Mouse (Mus musculus): ENCODE data around the gene Ihh. TPM values are rescaled to one million over a fixed set of nuclear protein-coding genes. Genes with fewer than 3 reads are reported as not detected.

Gene Ihh
- polyA plus RNA-seq, 1 experiment: 30.3 TPM

- Histone ChIP-seq H3K36me3 (ENCODE audit: control insufficient read depth, insufficient read depth, low read length) (no peaks in the 10 kb centered on the region), H3K4me1 (ENCODE audit: control insufficient read depth, insufficient read depth, low read length) (0 out of 2 replicates have a peak, but pooled peaks cover 2% of the 10 kb centered on the region), H3K27ac (ENCODE audit: insufficient read depth, low read depth, low read length) (no peak overlapping the region), H3K4me3 (ENCODE audit: insufficient read depth, low read depth, low read length) (no peak overlapping the region), H3K27me3 (replicated peaks; ENCODE audit: control insufficient read depth, insufficient read depth, low read length) (no peaks in the 10 kb centered on the region)
- peak; percentile 81 for DNase-seq
- WGBS: 27% methylated on average over 6 of the region's 6 CpGs
- TF ChIP-seq CTCF (conservative IDR thresholded peaks at IDR 0.05; ENCODE audit: insufficient read depth, insufficient read length, low read depth, low read length): peak; percentile 94
- no peak for TF ChIP-seq POLR2A (IDR thresholded peaks at IDR 0.05; ENCODE audit: low read depth, low read length)
Observed at GRCm38 (mm10) chr1:74926721-74927120, 24.8 kb downstream of the Ihh start.

GRCm38 (mm10) chr1:74924464-74924863 is 27.0 kb downstream of the Ihh start:
- Histone ChIP-seq H3K27ac (ENCODE audit: insufficient read depth, low read depth, low read length) (no peak overlapping the region), H3K4me3 (ENCODE audit: insufficient read depth, low read depth, low read length) (no peak overlapping the region), H3K36me3 (ENCODE audit: control insufficient read depth, insufficient read depth, low read length) (no peaks in the 10 kb centered on the region), H3K27me3 (replicated peaks; ENCODE audit: control insufficient read depth, insufficient read depth, low read length) (no peaks in the 10 kb centered on the region), H3K4me1 (ENCODE audit: control insufficient read depth, insufficient read depth, low read length) (0 out of 2 replicates have a peak, but pooled peaks cover 2% of the 10 kb centered on the region)
- no peak; the same call in 1 of the 2 replicates for TF ChIP-seq CTCF (conservative IDR thresholded peaks at IDR 0.05; ENCODE audit: insufficient read depth, insufficient read length, low read depth, low read length)
- TF ChIP-seq POLR2A (IDR thresholded peaks at IDR 0.05; ENCODE audit: low read depth, low read length): no peak
- DNase-seq: peak; percentile 59
- 64% methylated on average over 4 of the region's 4 CpGs for WGBS

- no peaks in the 10 kb centered on the region for H3K27me3 ChIP-seq (replicated peaks; ENCODE audit: control insufficient read depth, insufficient read depth, low read length)
- no peaks in the 10 kb centered on the region for H3K4me1 ChIP-seq (ENCODE audit: control insufficient read depth, insufficient read depth, low read length)
- 24% methylated on average over 13 of the region's 13 CpGs for WGBS
- H3K27ac ChIP-seq (ENCODE audit: insufficient read depth, low read depth, low read length): no peak overlapping the region
- no peak for TF ChIP-seq POLR2A (IDR thresholded peaks at IDR 0.05; ENCODE audit: low read depth, low read length)
- peak; percentile 54 for TF ChIP-seq CTCF (conservative IDR thresholded peaks at IDR 0.05; ENCODE audit: insufficient read depth, insufficient read length, low read depth, low read length)
- no peaks in the 10 kb centered on the region for H3K36me3 ChIP-seq (ENCODE audit: control insufficient read depth, insufficient read depth, low read length)
- no peak overlapping the region for H3K4me3 ChIP-seq (ENCODE audit: insufficient read depth, low read depth, low read length)
- peak; percentile 27 for DNase-seq
Observed at GRCm38 (mm10) chr1:74915706-74916105, 35.8 kb downstream of the Ihh start.

- no peak overlapping the region for H3K4me3 ChIP-seq (ENCODE audit: insufficient read depth, low read depth, low read length)
- no peaks in the 10 kb centered on the region for H3K36me3 ChIP-seq (ENCODE audit: control insufficient read depth, insufficient read depth, low read length)
- TF ChIP-seq CTCF (conservative IDR thresholded peaks at IDR 0.05; ENCODE audit: insufficient read depth, insufficient read length, low read depth, low read length) (no peak), POLR2A (IDR thresholded peaks at IDR 0.05; ENCODE audit: low read depth, low read length) (no peak)
- 0 out of 2 replicates have a peak, but pooled peaks cover 5% of the 10 kb centered on the region for H3K4me1 ChIP-seq (ENCODE audit: control insufficient read depth, insufficient read depth, low read length)
- no peaks in the 10 kb centered on the region for H3K27me3 ChIP-seq (replicated peaks; ENCODE audit: control insufficient read depth, insufficient read depth, low read length)
- H3K27ac ChIP-seq (ENCODE audit: insufficient read depth, low read depth, low read length): no peak overlapping the region
- WGBS: 19% methylated on average over 6 of the region's 6 CpGs
- no peak for DNase-seq
Observed at GRCm38 (mm10) chr1:74902191-74902590, 49.3 kb downstream of the Ihh start.

- 0 out of 2 replicates have a peak, but pooled peaks cover 5% of the 10 kb centered on the region for H3K4me1 ChIP-seq (ENCODE audit: control insufficient read depth, insufficient read depth, low read length)
- H3K27me3 ChIP-seq (replicated peaks; ENCODE audit: control insufficient read depth, insufficient read depth, low read length): no peaks in the 10 kb centered on the region
- H3K36me3 ChIP-seq (ENCODE audit: control insufficient read depth, insufficient read depth, low read length): no peaks in the 10 kb centered on the region
- TF ChIP-seq CTCF (conservative IDR thresholded peaks at IDR 0.05; ENCODE audit: insufficient read depth, insufficient read length, low read depth, low read length): peak; percentile 36; the same call in 1 of the 2 replicates
- TF ChIP-seq POLR2A (IDR thresholded peaks at IDR 0.05; ENCODE audit: low read depth, low read length): no peak
- 4% methylated on average over 3 of the region's 3 CpGs for WGBS
- no peak overlapping the region for H3K27ac ChIP-seq (ENCODE audit: insufficient read depth, low read depth, low read length)
- H3K4me3 ChIP-seq (ENCODE audit: insufficient read depth, low read depth, low read length): no peak overlapping the region
- DNase-seq: peak; percentile 57
Observed at GRCm38 (mm10) chr1:74901686-74902085, 49.8 kb downstream of the Ihh start.

GRCm38 (mm10) chr1:74900341-74901285 is 50.9 kb downstream of the Ihh start:
- no peak overlapping the region; the same call in 1 of the 2 replicates for H3K4me3 ChIP-seq (ENCODE audit: insufficient read depth, low read depth, low read length)
- peak; percentile 69 for DNase-seq
- H3K27ac ChIP-seq (ENCODE audit: insufficient read depth, low read depth, low read length): no peak overlapping the region
- WGBS: 1% methylated on average over 61 of the region's 66 CpGs
- TF ChIP-seq CTCF (conservative IDR thresholded peaks at IDR 0.05; ENCODE audit: insufficient read depth, insufficient read length, low read depth, low read length) (no peak), POLR2A (IDR thresholded peaks at IDR 0.05; ENCODE audit: low read depth, low read length) (no peak)
- no peaks in the 10 kb centered on the region for H3K27me3 ChIP-seq (replicated peaks; ENCODE audit: control insufficient read depth, insufficient read depth, low read length)
- no peaks in the 10 kb centered on the region for H3K36me3 ChIP-seq (ENCODE audit: control insufficient read depth, insufficient read depth, low read length)
- H3K4me1 ChIP-seq (ENCODE audit: control insufficient read depth, insufficient read depth, low read length): 0 out of 2 replicates have a peak, but pooled peaks cover 5% of the 10 kb centered on the region

Data from kidney, adult 2 months (tissue).